Mouse (Mus musculus): Measurements from ENCODE around the gene Nxf1. TPM values are rescaled to one million over a fixed set of nuclear protein-coding genes. Genes with fewer than 3 reads are reported as not detected.

The Nxf1 gene
- polyA plus RNA-seq, 1 experiment from 2014 or later, result 150 TPM

GRCm38 (mm10) chr19:8755652-8756051 lies 1.2 kb upstream of the Nxf1 start:
- Histone ChIP-seq H3K4me2 (ENCODE audit: low read depth, low read length) (peak overlapping the region; percentile 53), H3K27ac (ENCODE audit: low read length) (no peak overlapping the region), H3K36me3 (ENCODE audit: control insufficient read depth, insufficient read depth, low read length) (peaks cover 7% of the 10 kb centered on the region; the same call in 1 of the 2 replicates), H3K4me3 (replicated peaks; ENCODE audit: low read length) (peak overlapping the region; percentile 88; the same call in 1 of the 2 replicates), H3K4me1 (ENCODE audit: control insufficient read depth, insufficient read depth, low read length) (peaks cover 16% of the 10 kb centered on the region), H3K27me3 (ENCODE audit: control insufficient read depth, insufficient read depth, low read length) (no peaks in the 10 kb centered on the region), H3K9ac (ENCODE audit: low read length) (peak overlapping the region; percentile 96; the same call in 1 of the 2 replicates), H3K9me3 (replicated peaks; ENCODE audit: control insufficient read depth, low read length) (no peaks in the 10 kb centered on the region)
- no peak for ATAC-seq (ENCODE audit: insufficient read depth, low FRiP score)
- WGBS, result 51% methylated on average over 3 of the region's 3 CpGs

GRCm38 (mm10) chr19:8757471-8757998 lies 662 bp downstream of the Nxf1 start:
- Histone ChIP-seq H3K4me1 (ENCODE audit: control insufficient read depth, insufficient read depth, low read length) (peaks cover 16% of the 10 kb centered on the region), H3K27ac (ENCODE audit: low read length) (peak overlapping the region; percentile 89), H3K9me3 (replicated peaks; ENCODE audit: control insufficient read depth, low read length) (no peaks in the 10 kb centered on the region), H3K27me3 (ENCODE audit: control insufficient read depth, insufficient read depth, low read length) (no peaks in the 10 kb centered on the region), H3K9ac (ENCODE audit: low read length) (peak overlapping the region; percentile 96), H3K4me2 (ENCODE audit: low read depth, low read length) (peak overlapping the region; percentile 87), H3K36me3 (ENCODE audit: control insufficient read depth, insufficient read depth, low read length) (peaks cover 7% of the 10 kb centered on the region; the same call in 1 of the 2 replicates), H3K4me3 (replicated peaks; ENCODE audit: low read length) (peak overlapping the region; percentile 88)
- 2% methylated on average over 14 of the region's 14 CpGs for WGBS
- no peak for ATAC-seq (ENCODE audit: insufficient read depth, low FRiP score)

- 74% methylated on average over 2 of the region's 2 CpGs for WGBS
- Histone ChIP-seq H3K4me1 (ENCODE audit: control insufficient read depth, insufficient read depth, low read length) (peaks cover 16% of the 10 kb centered on the region), H3K36me3 (ENCODE audit: control insufficient read depth, insufficient read depth, low read length) (peaks cover 18% of the 10 kb centered on the region; the same call in 1 of the 2 replicates), H3K4me3 (replicated peaks; ENCODE audit: low read length) (no peak overlapping the region), H3K4me2 (ENCODE audit: low read depth, low read length) (no peak overlapping the region), H3K27me3 (ENCODE audit: control insufficient read depth, insufficient read depth, low read length) (no peaks in the 10 kb centered on the region), H3K9ac (ENCODE audit: low read length) (no peak overlapping the region), H3K9me3 (replicated peaks; ENCODE audit: control insufficient read depth, low read length) (no peaks in the 10 kb centered on the region), H3K27ac (ENCODE audit: low read length) (no peak overlapping the region)
- ATAC-seq (ENCODE audit: insufficient read depth, low FRiP score), result no peak
These were observed 2.0 kb downstream of the Nxf1 start for GRCm38 (mm10) chr19:8758899-8759298.

- H3K36me3 ChIP-seq (ENCODE audit: control insufficient read depth, insufficient read depth, low read length), result peaks cover 29% of the 10 kb centered on the region
- WGBS, result 94% methylated on average over 2 of the region's 2 CpGs
- H3K4me3 ChIP-seq (replicated peaks; ENCODE audit: low read length), result no peak overlapping the region
- peaks cover 4% of the 10 kb centered on the region; the same call in 1 of the 2 replicates for H3K9me3 ChIP-seq (replicated peaks; ENCODE audit: control insufficient read depth, low read length)
- H3K4me1 ChIP-seq (ENCODE audit: control insufficient read depth, insufficient read depth, low read length), result peaks cover 14% of the 10 kb centered on the region
- no peak overlapping the region for H3K27ac ChIP-seq (ENCODE audit: low read length)
- H3K9ac ChIP-seq (ENCODE audit: low read length), result no peak overlapping the region
- no peak overlapping the region for H3K4me2 ChIP-seq (ENCODE audit: low read depth, low read length)
- H3K27me3 ChIP-seq (ENCODE audit: control insufficient read depth, insufficient read depth, low read length), result no peaks in the 10 kb centered on the region
- ATAC-seq (ENCODE audit: insufficient read depth, low FRiP score), result no peak
These were observed 3.9 kb downstream of the Nxf1 start for GRCm38 (mm10) chr19:8760757-8761156.

- peaks cover 4% of the 10 kb centered on the region; the same call in 1 of the 2 replicates for H3K9me3 ChIP-seq (replicated peaks; ENCODE audit: control insufficient read depth, low read length)
- WGBS, result 92% methylated on average over 4 of the region's 4 CpGs
- ATAC-seq (ENCODE audit: insufficient read depth, low FRiP score), result no peak
- H3K4me2 ChIP-seq (ENCODE audit: low read depth, low read length), result no peak overlapping the region
- H3K4me1 ChIP-seq (ENCODE audit: control insufficient read depth, insufficient read depth, low read length), result peaks cover 4% of the 10 kb centered on the region; the same call in 1 of the 2 replicates
- H3K9ac ChIP-seq (ENCODE audit: low read length), result no peak overlapping the region
- no peaks in the 10 kb centered on the region for H3K27me3 ChIP-seq (ENCODE audit: control insufficient read depth, insufficient read depth, low read length)
- no peak overlapping the region for H3K27ac ChIP-seq (ENCODE audit: low read length)
- H3K36me3 ChIP-seq (ENCODE audit: control insufficient read depth, insufficient read depth, low read length), result peaks cover 51% of the 10 kb centered on the region
- no peak overlapping the region for H3K4me3 ChIP-seq (replicated peaks; ENCODE audit: low read length)
These were observed 6.4 kb downstream of the Nxf1 start for GRCm38 (mm10) chr19:8763276-8763675.

- no peaks in the 10 kb centered on the region for H3K27me3 ChIP-seq (ENCODE audit: control insufficient read depth, insufficient read depth, low read length)
- H3K9me3 ChIP-seq (replicated peaks; ENCODE audit: control insufficient read depth, low read length), result peaks cover 4% of the 10 kb centered on the region; the same call in 1 of the 2 replicates
- peaks cover 5% of the 10 kb centered on the region for H3K4me1 ChIP-seq (ENCODE audit: control insufficient read depth, insufficient read depth, low read length)
- no peak overlapping the region for H3K4me2 ChIP-seq (ENCODE audit: low read depth, low read length)
- no peak overlapping the region for H3K27ac ChIP-seq (ENCODE audit: low read length)
- H3K9ac ChIP-seq (ENCODE audit: low read length), result no peak overlapping the region
- peaks cover 66% of the 10 kb centered on the region for H3K36me3 ChIP-seq (ENCODE audit: control insufficient read depth, insufficient read depth, low read length)
- no peak for ATAC-seq (ENCODE audit: insufficient read depth, low FRiP score)
- no peak overlapping the region for H3K4me3 ChIP-seq (replicated peaks; ENCODE audit: low read length)
- WGBS, result 95% methylated on average over 9 of the region's 9 CpGs
These were observed 8.7 kb downstream of the Nxf1 start for GRCm38 (mm10) chr19:8765562-8765961.

GRCm38 (mm10) chr19:8770567-8771270 lies 13.8 kb downstream of the Nxf1 start, which contains the start of gene Tmem223:
TSS of gene Tmem223 (plus strand) at chr19:8770996.
- H3K4me2 ChIP-seq (ENCODE audit: low read depth, low read length), result peak within 1 kb of the TSS; percentile 82
- peaks cover 47% of the 10 kb centered on the region for H3K36me3 ChIP-seq (ENCODE audit: control insufficient read depth, insufficient read depth, low read length)
- H3K27me3 ChIP-seq (ENCODE audit: control insufficient read depth, insufficient read depth, low read length), result no peaks in the 10 kb centered on the region
- WGBS, result 14% methylated on average over 29 of the region's 29 CpGs
- peaks cover 25% of the 10 kb centered on the region for H3K4me1 ChIP-seq (ENCODE audit: control insufficient read depth, insufficient read depth, low read length)
- peak; percentile 45 for ATAC-seq (ENCODE audit: insufficient read depth, low FRiP score)
- peak within 1 kb of the TSS; percentile 85 for H3K27ac ChIP-seq (ENCODE audit: low read length)
- no peaks in the 10 kb centered on the region for H3K9me3 ChIP-seq (replicated peaks; ENCODE audit: control insufficient read depth, low read length)
- H3K9ac ChIP-seq (ENCODE audit: low read length), result peak within 1 kb of the TSS; percentile 95
- H3K4me3 ChIP-seq (replicated peaks; ENCODE audit: low read length), result peak within 1 kb of the TSS; percentile 87

- Histone ChIP-seq H3K9ac (ENCODE audit: low read length) (peak overlapping the region; percentile 100), H3K4me3 (replicated peaks; ENCODE audit: low read length) (peak overlapping the region; percentile 94), H3K4me1 (ENCODE audit: control insufficient read depth, insufficient read depth, low read length) (peaks cover 26% of the 10 kb centered on the region), H3K4me2 (ENCODE audit: low read depth, low read length) (peak overlapping the region; percentile 91), H3K27me3 (ENCODE audit: control insufficient read depth, insufficient read depth, low read length) (no peaks in the 10 kb centered on the region), H3K36me3 (ENCODE audit: control insufficient read depth, insufficient read depth, low read length) (peaks cover 28% of the 10 kb centered on the region), H3K27ac (ENCODE audit: low read length) (peak overlapping the region; percentile 99; the same call in 1 of the 2 replicates), H3K9me3 (replicated peaks; ENCODE audit: control insufficient read depth, low read length) (no peaks in the 10 kb centered on the region)
- ATAC-seq (ENCODE audit: insufficient read depth, low FRiP score), result no peak
- WGBS, result 70% methylated on average over 5 of the region's 5 CpGs
These were observed 16.1 kb downstream of the Nxf1 start for GRCm38 (mm10) chr19:8772996-8773395.

- no peaks in the 10 kb centered on the region for H3K9me3 ChIP-seq (replicated peaks; ENCODE audit: control insufficient read depth, low read length)
- peak overlapping the region; percentile 100 for H3K9ac ChIP-seq (ENCODE audit: low read length)
- ATAC-seq (ENCODE audit: insufficient read depth, low FRiP score), result no peak
- peak overlapping the region; percentile 91 for H3K4me2 ChIP-seq (ENCODE audit: low read depth, low read length)
- WGBS, result 39% methylated on average over 6 of the region's 6 CpGs
- H3K36me3 ChIP-seq (ENCODE audit: control insufficient read depth, insufficient read depth, low read length), result peaks cover 26% of the 10 kb centered on the region
- H3K4me3 ChIP-seq (replicated peaks; ENCODE audit: low read length), result peak overlapping the region; percentile 94
- no peaks in the 10 kb centered on the region for H3K27me3 ChIP-seq (ENCODE audit: control insufficient read depth, insufficient read depth, low read length)
- H3K27ac ChIP-seq (ENCODE audit: low read length), result peak overlapping the region; percentile 99
- H3K4me1 ChIP-seq (ENCODE audit: control insufficient read depth, insufficient read depth, low read length), result peaks cover 26% of the 10 kb centered on the region
These were observed 16.5 kb downstream of the Nxf1 start for GRCm38 (mm10) chr19:8773409-8773808.
